Mouse (Mus musculus) embryonic facial prominence, embryonic 14.5 days (tissue): ENCODE results near the gene Ntsr1. TPM values are rescaled to one million over a fixed set of nuclear protein-coding genes. Genes with fewer than 3 reads are reported as not detected.

Source experiments
- ATAC-seq: fragments of 200-750 bp; cut with Nextera tagmentation; 2 replicates; pipeline ENCODE4 v1.8.0; 2017; ENCODE audit warnings: low read depth, moderate number of reproducible peaks, moderate TSS enrichment
- DNase-seq: peaks from one replicate; pipeline ENCODE4 v3.0.0-alpha.2; 2015; ENCODE audit warnings: low spot score
- H3K27ac ChIP-seq: fragments of 300-500 bp; sonication (generic); replicated peaks from 2 replicates; pipeline ENCODE4 v1.5.1; 2014; ENCODE audit warnings: low read depth, mild to moderate bottlenecking, low read length, moderate library complexity
- H3K27me3 ChIP-seq: fragments of 300-500 bp; sonication (generic); replicated peaks from 2 replicates; pipeline ENCODE4 v1.6.1; 2014; ENCODE audit warnings: low read length; ENCODE audit not compliant: control insufficient read depth, insufficient read depth
- H3K36me3 ChIP-seq: fragments of 300-500 bp; sonication (generic); 2 replicates; pipeline ENCODE4 v1.6.1; 2014; ENCODE audit warnings: low read length, mixed read lengths; ENCODE audit not compliant: control insufficient read depth, insufficient read depth
- H3K4me1 ChIP-seq: fragments of 300-500 bp; sonication (generic); 2 replicates; pipeline ENCODE4 v1.6.1; 2014; ENCODE audit warnings: antibody characterized with exemption, low read length; ENCODE audit not compliant: control insufficient read depth, insufficient read depth
- H3K4me2 ChIP-seq: fragments of 300-500 bp; sonication (generic); 2 replicates; pipeline ENCODE4 v1.6.1; 2014; ENCODE audit warnings: low read depth, mild to moderate bottlenecking, low read length, moderate library complexity, mixed read lengths
- H3K4me3 ChIP-seq: fragments of 300-500 bp; sonication (generic); 2 replicates; pipeline ENCODE4 v1.5.1; 2014; ENCODE audit warnings: low read depth, mild to moderate bottlenecking, low read length
- H3K9ac ChIP-seq: fragments of 300-500 bp; sonication (generic); 2 replicates; pipeline ENCODE4 v1.6.1; 2014; ENCODE audit warnings: low read depth, mild to moderate bottlenecking, low read length, moderate library complexity, mixed read lengths
- H3K9me3 ChIP-seq: fragments of 300-500 bp; sonication (generic); 2 replicates; pipeline ENCODE4 v1.6.1; 2016; ENCODE audit warnings: low read length; ENCODE audit not compliant: control insufficient read depth
- WGBS: fragments of 180-500 bp; shearing (Covaris S2); extraction: QIAGEN DNeasy Blood & Tissue Kit; methylation state at CpG from one replicate; pipeline ENCODE4 v1.1.7; 2014; 5-methylcytosine and 5-hydroxymethylcytosine counted together
- polyA plus RNA-seq: library from polyadenylated mRNA; unstranded; fragments of >200 nt; fragmentation: Nextera tagmentation; extraction: Ambion mirVana; gene quantifications from 2 replicates; pipeline ENCODE4 v1.2.1, GENCODE M21; 2014

The Ntsr1 gene
- polyA plus RNA-seq, 1 experiment from 2014 or later, result 0.70 TPM

DNA sequence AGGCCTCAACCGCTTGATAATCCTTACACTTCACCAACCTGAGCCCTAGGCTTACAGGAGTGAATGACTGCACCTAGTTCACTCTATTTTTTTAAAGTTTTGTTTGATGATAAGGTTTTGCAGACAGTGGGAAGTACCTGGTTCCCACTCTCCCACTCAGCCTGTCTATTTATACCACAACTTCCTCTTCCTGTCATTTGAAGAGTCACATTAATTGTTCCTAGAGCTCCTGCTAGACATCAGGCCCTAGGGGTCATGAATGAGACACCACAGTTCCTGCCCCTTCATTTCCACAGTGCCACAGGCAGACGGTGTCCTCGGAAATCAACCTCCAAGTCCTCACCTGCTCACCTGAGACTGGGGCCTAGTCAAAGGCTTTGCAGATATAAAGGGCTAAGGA is 56.7 kb downstream of the Ntsr1 start:
- no peaks in the 10 kb centered on the region for H3K9me3 ChIP-seq
- H3K9ac ChIP-seq, result no peak overlapping the region
- DNase-seq (no peak), ATAC-seq (peak; percentile 47; the same call in 1 of the 2 replicates)
- no peak overlapping the region for H3K27ac ChIP-seq
- H3K4me1 ChIP-seq, result no peaks in the 10 kb centered on the region
- 59% methylated on average over 3 of the region's 3 CpGs for WGBS
- no peaks in the 10 kb centered on the region for H3K27me3 ChIP-seq
- no peak overlapping the region for H3K4me2 ChIP-seq
- H3K4me3 ChIP-seq, result no peak overlapping the region
- no peaks in the 10 kb centered on the region for H3K36me3 ChIP-seq

DNA sequence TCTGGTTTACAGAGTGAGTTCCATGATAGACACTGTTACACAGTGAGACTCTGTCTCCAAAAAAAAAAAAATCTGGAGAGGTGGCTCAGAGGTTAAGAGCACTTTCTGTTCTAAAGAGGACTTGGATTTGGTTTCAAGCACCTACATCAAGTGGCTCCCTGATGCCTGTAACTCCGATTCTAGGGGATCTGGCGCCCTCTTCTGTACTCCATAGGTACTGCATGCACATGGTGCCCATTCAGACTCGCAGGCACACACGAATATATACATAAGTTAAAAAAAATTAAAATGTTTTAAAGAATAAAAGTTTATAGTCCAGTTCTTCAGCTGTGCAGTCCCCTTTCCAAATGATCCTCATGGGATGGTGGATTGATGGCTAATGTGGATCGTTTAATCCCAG is 60.5 kb downstream of the Ntsr1 start:
- DNase-seq (no peak), ATAC-seq (no peak)
- no peak overlapping the region for H3K4me2 ChIP-seq
- WGBS, result 56% methylated on average over 5 of the region's 5 CpGs
- no peak overlapping the region for H3K4me3 ChIP-seq
- no peak overlapping the region for H3K27ac ChIP-seq
- no peaks in the 10 kb centered on the region for H3K4me1 ChIP-seq
- H3K27me3 ChIP-seq, result no peaks in the 10 kb centered on the region; the same call in 1 of the 2 replicates
- no peak overlapping the region for H3K9ac ChIP-seq
- H3K36me3 ChIP-seq, result no peaks in the 10 kb centered on the region
- H3K9me3 ChIP-seq, result no peaks in the 10 kb centered on the region

- no peaks in the 10 kb centered on the region for H3K36me3 ChIP-seq
- DNase-seq, result no peak
- 50% methylated on average over 5 of the region's 5 CpGs for WGBS
Measured at GRCm38 (mm10) chr2:180562146-180562545, 62.4 kb downstream of the Ntsr1 start.

GRCm38 (mm10) chr2:180563296-180563695 is 63.5 kb downstream of the Ntsr1 start:
- Histone ChIP-seq H3K27me3 (no peaks in the 10 kb centered on the region; the same call in 1 of the 2 replicates), H3K9ac (no peak overlapping the region), H3K4me3 (no peak overlapping the region), H3K27ac (no peak overlapping the region), H3K36me3 (no peaks in the 10 kb centered on the region), H3K4me1 (no peaks in the 10 kb centered on the region), H3K9me3 (no peaks in the 10 kb centered on the region), H3K4me2 (no peak overlapping the region)
- DNase-seq, result no peak
- no peak for ATAC-seq
- 44% methylated on average over 6 of the region's 6 CpGs for WGBS

More at GRCm38 (mm10) chr2:180562146-180562545, 62.4 kb downstream of the Ntsr1 start:
- H3K4me1 ChIP-seq, result no peaks in the 10 kb centered on the region
- no peak for ATAC-seq
- no peaks in the 10 kb centered on the region for H3K9me3 ChIP-seq
- H3K27me3 ChIP-seq, result no peaks in the 10 kb centered on the region; the same call in 1 of the 2 replicates
- H3K4me2 ChIP-seq, result no peak overlapping the region
- no peak overlapping the region for H3K9ac ChIP-seq
- no peak overlapping the region for H3K4me3 ChIP-seq
- no peak overlapping the region for H3K27ac ChIP-seq

DNA sequence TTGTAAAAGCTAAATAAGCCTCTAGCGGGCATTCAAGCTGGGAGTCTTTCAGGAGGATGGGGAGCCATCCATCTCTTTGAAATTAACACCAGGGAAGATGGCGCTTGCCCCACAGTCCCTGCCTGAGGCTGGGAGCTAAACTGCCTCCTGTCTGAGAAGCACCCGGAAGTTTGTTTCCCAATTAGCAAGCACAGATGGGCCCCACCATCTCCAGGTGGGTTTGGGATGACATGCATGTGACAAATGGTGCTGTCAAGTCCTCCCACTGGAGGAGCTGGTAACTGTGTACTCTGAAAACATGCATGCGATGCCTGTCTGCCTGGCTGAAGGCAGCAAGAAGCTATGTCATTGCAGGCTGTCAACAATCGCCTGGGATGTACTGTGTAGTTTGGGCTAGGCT is 64.1 kb downstream of the Ntsr1 start:
- Histone ChIP-seq H3K9ac (no peak overlapping the region), H3K27ac (no peak overlapping the region), H3K27me3 (no peaks in the 10 kb centered on the region; the same call in 1 of the 2 replicates), H3K36me3 (no peaks in the 10 kb centered on the region), H3K4me2 (no peak overlapping the region), H3K4me3 (no peak overlapping the region), H3K9me3 (no peaks in the 10 kb centered on the region), H3K4me1 (peaks cover 3% of the 10 kb centered on the region; the same call in 1 of the 2 replicates)
- DNase-seq (no peak), ATAC-seq (no peak)
- WGBS, result 34% methylated on average over 5 of the region's 5 CpGs

GRCm38 (mm10) chr2:180566240-180566913 is 66.6 kb downstream of the Ntsr1 start:
- H3K36me3 ChIP-seq, result no peaks in the 10 kb centered on the region
- H3K27me3 ChIP-seq, result no peaks in the 10 kb centered on the region; the same call in 1 of the 2 replicates
- H3K9me3 ChIP-seq, result no peaks in the 10 kb centered on the region
- 40% methylated on average over 13 of the region's 13 CpGs for WGBS
- no peak overlapping the region for H3K27ac ChIP-seq
- peaks cover 8% of the 10 kb centered on the region; the same call in 1 of the 2 replicates for H3K4me1 ChIP-seq
- DNase-seq, result peak; percentile 66
- no peak overlapping the region for H3K9ac ChIP-seq
- H3K4me3 ChIP-seq, result no peak overlapping the region
- no peak overlapping the region for H3K4me2 ChIP-seq
- no peak; the same call in 1 of the 2 replicates for ATAC-seq

- DNase-seq (peak; percentile 74), ATAC-seq (peak; percentile 85)
- no peaks in the 10 kb centered on the region for H3K36me3 ChIP-seq
- H3K27me3 ChIP-seq, result no peaks in the 10 kb centered on the region; the same call in 1 of the 2 replicates
- no peak overlapping the region; the same call in 1 of the 2 replicates for H3K9ac ChIP-seq
- no peaks in the 10 kb centered on the region for H3K9me3 ChIP-seq
- H3K27ac ChIP-seq, result peak overlapping the region; percentile 28
- peaks cover 8% of the 10 kb centered on the region; the same call in 1 of the 2 replicates for H3K4me1 ChIP-seq
- WGBS, result 36% methylated on average over 3 of the region's 3 CpGs
- H3K4me3 ChIP-seq, result no peak overlapping the region
- no peak overlapping the region for H3K4me2 ChIP-seq
Measured at GRCm38 (mm10) chr2:180569028-180569643, 69.4 kb downstream of the Ntsr1 start.

GRCm38 (mm10) chr2:180576482-180576881 is 76.7 kb downstream of the Ntsr1 start:
- no peak overlapping the region for H3K4me2 ChIP-seq
- no peaks in the 10 kb centered on the region for H3K9me3 ChIP-seq
- 57% methylated on average over 4 of the region's 4 CpGs for WGBS
- H3K4me1 ChIP-seq, result no peaks in the 10 kb centered on the region
- H3K9ac ChIP-seq, result no peak overlapping the region
- no peaks in the 10 kb centered on the region for H3K36me3 ChIP-seq
- DNase-seq (no peak), ATAC-seq (no peak)
- no peak overlapping the region for H3K4me3 ChIP-seq
- no peak overlapping the region for H3K27ac ChIP-seq
- no peaks in the 10 kb centered on the region for H3K27me3 ChIP-seq
